Mouse (Mus musculus) heart, embryonic 14.5 days (tissue): Measurements from ENCODE around the gene Odf3l1. TPM values are rescaled to one million over a fixed set of nuclear protein-coding genes. Genes with fewer than 3 reads are reported as not detected.

Experiments
- ATAC-seq: fragments of 200-750 bp; cut with Nextera tagmentation; 2 replicates; pipeline ENCODE4 v1.8.0; 2017; ENCODE audit warnings: low read depth, moderate TSS enrichment; ENCODE audit not compliant: insufficient number of reproducible peaks, insufficient read depth, low FRiP score
- H3K27ac ChIP-seq, 2 experiments: fragments of 200-500 bp in 1 of 2; fragments of 300-500 bp in 1 of 2; sonication (generic) in 1 of 2; replicated peaks in 1 of 2; 2 replicates each; pipeline ENCODE4 v1.5.1; 2012 to 2014; ENCODE audit warnings: low read depth in 2 of 2, low read length in 2 of 2, control low read depth in 1 of 2, mild to moderate bottlenecking in 1 of 2, mixed read lengths in 1 of 2; ENCODE audit not compliant: control insufficient read depth in 1 of 2, insufficient read depth in 1 of 2
- H3K27me3 ChIP-seq: fragments of 300-500 bp; sonication (generic); 2 replicates; pipeline ENCODE4 v1.6.1; 2014; ENCODE audit warnings: mild to moderate bottlenecking, low read length, control low read depth; ENCODE audit not compliant: control insufficient read depth, insufficient read depth
- H3K36me3 ChIP-seq: fragments of 300-500 bp; sonication (generic); 2 replicates; pipeline ENCODE4 v1.6.1; 2014; ENCODE audit warnings: mild to moderate bottlenecking, control low read depth, low read length, mixed read lengths; ENCODE audit not compliant: control insufficient read depth, insufficient read depth
- H3K4me1 ChIP-seq, 2 experiments: fragments of 200-500 bp in 1 of 2; fragments of 300-500 bp in 1 of 2; sonication (generic) in 1 of 2; 2 replicates each; pipeline ENCODE4 v1.6.1; 2012 to 2014; ENCODE audit warnings: low read length in 2 of 2, control low read depth in 1 of 2, mixed read lengths in 1 of 2; ENCODE audit not compliant: control insufficient read depth in 2 of 2, insufficient read depth in 2 of 2
- H3K4me2 ChIP-seq: fragments of 300-500 bp; sonication (generic); 2 replicates; pipeline ENCODE4 v1.6.1; 2014; ENCODE audit warnings: mild to moderate bottlenecking, low read length
- H3K4me3 ChIP-seq, 2 experiments: fragments of 200-500 bp in 1 of 2; fragments of 300-500 bp in 1 of 2; sonication (generic) in 1 of 2; 2 replicates each; pipeline ENCODE4 v1.5.1; 2012 to 2014; ENCODE audit warnings: low read length in 2 of 2, mild to moderate bottlenecking in 2 of 2, control low read depth in 1 of 2, low read depth in 1 of 2, moderate library complexity in 1 of 2; ENCODE audit not compliant: control insufficient read depth in 1 of 2, insufficient read depth in 1 of 2
- H3K9ac ChIP-seq: fragments of 300-500 bp; sonication (generic); 2 replicates; pipeline ENCODE4 v1.6.1; 2014; ENCODE audit warnings: mild to moderate bottlenecking, low read length
- H3K9me3 ChIP-seq: fragments of 300-500 bp; sonication (generic); 2 replicates; pipeline ENCODE4 v1.6.1; 2016; ENCODE audit warnings: low read length, control low read depth; ENCODE audit not compliant: control insufficient read depth
- WGBS: fragments of 180-500 bp; shearing (Covaris S2); extraction: QIAGEN DNeasy Blood & Tissue Kit; methylation state at CpG from one replicate; pipeline ENCODE4 v1.1.7; 2014; 5-methylcytosine and 5-hydroxymethylcytosine counted together
- polyA plus RNA-seq: library from polyadenylated mRNA; unstranded; fragments of >200 nt; fragmentation: Nextera tagmentation; extraction: Ambion mirVana; gene quantifications from 2 replicates; pipeline ENCODE4 v1.2.1, GENCODE M21; 2014

Odf3l1 gene
- polyA plus RNA-seq, 1 experiment from 2014 or later, result 0.72 TPM

DNA sequence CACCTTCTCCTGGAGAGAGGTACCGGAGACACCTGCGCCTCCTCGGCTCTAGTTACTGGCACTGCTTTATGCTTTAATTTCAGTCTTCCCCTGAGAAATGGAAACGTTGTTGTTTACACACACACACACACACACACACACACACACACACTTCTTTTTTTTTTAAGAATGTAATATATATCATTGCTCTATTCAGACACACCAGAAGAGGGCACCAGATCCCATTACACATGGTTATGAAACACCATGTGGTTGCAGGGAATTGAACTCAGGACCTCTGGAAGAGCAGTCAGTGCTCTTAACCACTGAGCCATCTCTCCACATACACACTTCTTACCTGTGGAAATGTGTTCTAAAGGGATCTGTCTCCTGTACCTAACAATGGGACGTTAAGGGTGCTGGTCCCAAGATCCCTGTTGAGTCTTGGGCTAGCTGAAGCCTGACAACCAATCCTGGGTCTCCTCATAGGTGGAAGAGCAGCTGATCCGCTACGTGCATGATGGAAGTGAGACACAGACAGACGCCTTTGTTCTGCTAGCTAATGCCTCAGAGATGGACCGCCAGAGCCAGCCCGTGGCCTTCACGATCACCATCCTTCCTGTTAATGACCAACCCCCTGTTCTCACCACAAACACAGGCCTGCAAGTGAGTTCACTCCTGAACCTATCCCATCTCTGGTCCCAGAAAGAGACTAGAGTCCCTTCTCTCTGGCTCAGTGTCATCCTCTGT is 26.2 kb upstream of the Odf3l1 start:
- Histone ChIP-seq H3K4me1 (peaks cover 14 to 19% of the 10 kb centered on the region in 2 experiments; a peak in 3 of 4 replicates), H3K36me3 (peaks cover 89% of the 10 kb centered on the region), H3K27me3 (no peaks in the 10 kb centered on the region), H3K27ac (peak overlapping the region in 1 of 2 experiments; percentile 39; a peak in 1 of 4 replicates), H3K9ac (no peak overlapping the region), H3K4me2 (no peak overlapping the region), H3K4me3 (no peak overlapping the region), H3K9me3 (no peaks in the 10 kb centered on the region)
- ATAC-seq, result no peak
- 73% methylated on average over 11 of the region's 11 CpGs for WGBS

DNA sequence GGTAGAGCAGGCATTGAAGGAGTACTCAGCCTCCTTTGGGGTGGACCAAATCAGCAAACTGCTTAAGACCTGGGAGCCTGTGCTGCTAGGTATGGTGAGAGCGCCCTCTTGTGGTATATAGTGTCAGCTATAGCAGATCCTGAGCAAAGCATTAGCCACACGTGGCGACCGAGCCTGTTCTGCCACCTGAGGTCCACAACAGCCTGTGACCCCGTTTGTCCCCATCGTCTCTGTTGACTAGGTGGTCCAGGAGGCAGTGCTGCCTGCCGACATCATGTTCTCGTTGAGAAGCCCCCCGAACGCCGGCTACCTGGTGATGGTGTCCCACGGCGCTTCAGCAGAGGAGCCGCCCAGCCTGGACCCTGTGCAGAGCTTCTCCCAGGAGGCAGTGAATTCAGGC is 25.3 kb upstream of the Odf3l1 start:
- Histone ChIP-seq H3K4me2 (no peak overlapping the region), H3K4me1 (peaks cover 14 to 19% of the 10 kb centered on the region in 2 experiments; a peak in 3 of 4 replicates), H3K27ac (no peak overlapping the region), H3K4me3 (no peak overlapping the region), H3K9me3 (no peaks in the 10 kb centered on the region), H3K36me3 (peaks cover 90% of the 10 kb centered on the region), H3K27me3 (no peaks in the 10 kb centered on the region), H3K9ac (no peak overlapping the region)
- peak; percentile 48; the same call in 1 of the 2 replicates for ATAC-seq
- WGBS, result 21% methylated on average over 14 of the region's 14 CpGs

GRCm38 (mm10) chr9:56887581-56887980 is 23.1 kb upstream of the Odf3l1 start:
- Histone ChIP-seq H3K9me3 (no peaks in the 10 kb centered on the region), H3K27ac (no peak overlapping the region), H3K27me3 (no peaks in the 10 kb centered on the region), H3K4me3 (no peak overlapping the region), H3K4me1 (peaks cover 9 to 11% of the 10 kb centered on the region in 2 experiments; a peak in 3 of 4 replicates), H3K36me3 (peaks cover 94% of the 10 kb centered on the region), H3K4me2 (no peak overlapping the region), H3K9ac (no peak overlapping the region)
- WGBS, result 88% methylated on average over 16 of the region's 16 CpGs
- ATAC-seq, result no peak

DNA sequence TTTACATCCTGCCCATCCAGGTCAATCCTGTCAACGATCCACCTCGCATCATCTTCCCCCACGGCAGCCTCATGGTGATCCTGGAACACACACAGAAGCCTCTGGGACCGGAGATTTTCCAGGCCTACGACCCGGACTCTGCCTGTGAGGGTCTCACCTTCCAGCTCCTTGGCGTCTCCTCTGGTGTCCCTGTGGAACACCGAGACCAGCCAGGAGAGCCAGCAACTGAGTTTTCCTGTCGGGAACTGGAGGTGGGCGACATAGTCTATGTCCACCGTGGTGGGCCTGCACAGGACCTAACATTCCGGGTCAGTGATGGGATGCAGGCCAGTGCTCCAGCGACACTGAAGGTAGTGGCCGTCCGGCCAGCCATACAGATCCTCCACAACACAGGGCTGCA is 22.1 kb upstream of the Odf3l1 start:
- Histone ChIP-seq H3K4me1 (peaks cover 6 to 8% of the 10 kb centered on the region in 2 experiments; a peak in 3 of 4 replicates), H3K36me3 (peaks cover 89% of the 10 kb centered on the region), H3K27me3 (no peaks in the 10 kb centered on the region), H3K4me2 (no peak overlapping the region), H3K9ac (no peak overlapping the region), H3K9me3 (no peaks in the 10 kb centered on the region), H3K4me3 (no peak overlapping the region), H3K27ac (no peak overlapping the region)
- no peak for ATAC-seq
- 87% methylated on average over 15 of the region's 15 CpGs for WGBS

GRCm38 (mm10) chr9:56886113-56886512 is 21.6 kb upstream of the Odf3l1 start:
- Histone ChIP-seq H3K27me3 (no peaks in the 10 kb centered on the region), H3K27ac (no peak overlapping the region), H3K9me3 (no peaks in the 10 kb centered on the region), H3K36me3 (peaks cover 87% of the 10 kb centered on the region), H3K4me3 (no peak overlapping the region), H3K4me2 (no peak overlapping the region), H3K9ac (no peak overlapping the region), H3K4me1 (peaks cover 5 to 6% of the 10 kb centered on the region in 2 experiments; a peak in 3 of 4 replicates)
- 63% methylated on average over 13 of the region's 13 CpGs for WGBS
- ATAC-seq, result no peak

DNA sequence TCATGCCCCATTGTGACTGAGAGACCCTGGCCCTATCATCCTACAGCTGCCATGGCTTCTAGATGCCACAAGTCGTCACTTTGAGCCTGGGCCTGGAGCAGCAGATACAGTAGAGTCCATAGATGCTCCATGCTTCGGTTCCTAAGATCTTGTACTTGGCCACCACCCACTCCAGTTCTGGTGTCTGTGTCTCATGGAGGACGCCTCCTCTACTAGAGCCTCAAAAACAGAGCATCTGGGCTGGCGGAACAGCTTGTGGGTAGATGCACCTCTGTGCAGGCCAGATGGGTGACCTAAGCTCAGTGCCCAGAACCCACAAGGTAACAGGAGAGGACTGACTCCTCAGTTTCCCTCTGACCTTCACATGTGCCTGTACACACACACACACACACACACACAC is 19.8 kb upstream of the Odf3l1 start:
- H3K27me3 ChIP-seq, result no peaks in the 10 kb centered on the region
- no peak overlapping the region for H3K4me2 ChIP-seq
- WGBS, result 78% methylated on average over 4 of the region's 4 CpGs
- H3K9me3 ChIP-seq, result no peaks in the 10 kb centered on the region
- peaks cover 72% of the 10 kb centered on the region for H3K36me3 ChIP-seq
- peaks cover 7 to 13% of the 10 kb centered on the region in 2 experiments; a peak in 3 of 4 replicates for H3K4me1 ChIP-seq
- no peak for ATAC-seq
- H3K9ac ChIP-seq, result no peak overlapping the region
- no peak overlapping the region for H3K27ac ChIP-seq
- H3K4me3 ChIP-seq, result no peak overlapping the region

- no peak overlapping the region for H3K9ac ChIP-seq
- no peak overlapping the region for H3K4me3 ChIP-seq
- H3K27me3 ChIP-seq, result no peaks in the 10 kb centered on the region
- H3K9me3 ChIP-seq, result no peaks in the 10 kb centered on the region
- 76% methylated on average over 7 of the region's 7 CpGs for WGBS
- H3K27ac ChIP-seq, result no peak overlapping the region
- H3K4me2 ChIP-seq, result no peak overlapping the region
- peaks cover 67% of the 10 kb centered on the region for H3K36me3 ChIP-seq
- ATAC-seq, result no peak
- H3K4me1 ChIP-seq, result peaks cover 7 to 13% of the 10 kb centered on the region in 2 experiments; a peak in 3 of 4 replicates
Measured at GRCm38 (mm10) chr9:56883470-56883869, 19.0 kb upstream of the Odf3l1 start.
